Mouse (Mus musculus) neutrophil, adult 83 days (primary cell): Measurements from ENCODE around the gene Cst6. TPM values are rescaled to one million over a fixed set of nuclear protein-coding genes. Genes with fewer than 3 reads are reported as not detected.

Source experiments
- total RNA-seq, 2 experiments: library from RNA; stranded (reverse); gene quantifications; one replicate each; pipeline ENCODE4 v1.2.4; 2023

Gene Cst6
- not detected for total RNA-seq

DNA sequence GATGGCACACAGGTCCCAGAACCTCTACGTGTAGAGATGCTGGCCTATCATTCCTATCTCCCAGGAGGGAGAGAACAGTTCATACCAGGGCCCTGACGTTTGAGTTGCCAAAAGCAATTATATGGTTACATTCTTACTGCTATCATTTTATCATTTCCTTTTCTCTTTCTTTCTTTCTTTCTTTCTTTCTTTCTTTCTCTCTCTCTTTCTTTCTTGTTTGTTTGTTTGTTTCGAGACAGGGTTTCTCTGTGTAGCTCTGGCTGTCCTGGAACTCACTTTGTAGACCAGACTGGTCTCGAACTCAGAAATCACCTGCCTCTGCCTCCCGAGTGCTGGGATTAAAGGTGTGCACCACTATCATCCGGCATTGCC lies at the start of gene Cst6:
Cst6 (minus strand) TSS at position 73 of the 372 bp plus-strand sequence.

DNA sequence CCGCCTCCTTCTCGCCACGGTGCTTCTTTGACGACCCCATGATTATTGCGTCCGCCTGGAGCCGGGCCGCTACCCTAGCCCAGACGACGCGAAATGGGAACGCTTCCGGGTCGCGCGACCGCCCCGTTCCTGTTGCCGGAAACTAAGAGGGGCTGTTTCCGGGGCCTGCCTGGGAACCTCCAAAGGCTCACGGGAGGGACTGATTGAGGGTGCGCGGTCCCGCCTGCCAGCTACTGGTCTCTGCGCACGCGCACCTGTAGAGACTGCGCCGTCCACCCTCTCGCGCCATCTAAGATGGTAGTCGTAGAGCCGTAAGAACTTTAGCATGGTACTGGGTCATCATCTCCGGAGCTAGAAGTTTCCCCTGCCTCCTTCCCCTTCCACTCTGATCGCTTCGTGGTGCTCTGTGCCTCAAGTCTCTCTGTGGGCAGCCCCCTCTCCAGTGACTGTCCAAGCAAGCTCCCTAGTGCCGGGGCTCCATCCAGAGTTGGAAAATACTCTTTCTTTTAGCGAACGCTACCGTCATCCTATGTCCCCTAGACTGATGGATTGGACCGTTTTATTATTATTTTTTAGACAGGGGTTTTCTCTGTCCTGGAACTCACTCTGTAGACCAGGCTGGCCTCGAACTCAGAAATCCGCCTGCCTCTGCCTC lies 39.3 kb upstream of the Cst6 start, which contains the start of gene Sart1:
Sart1 (minus strand) TSS at position 116 of the 655 bp plus-strand sequence.

DNA sequence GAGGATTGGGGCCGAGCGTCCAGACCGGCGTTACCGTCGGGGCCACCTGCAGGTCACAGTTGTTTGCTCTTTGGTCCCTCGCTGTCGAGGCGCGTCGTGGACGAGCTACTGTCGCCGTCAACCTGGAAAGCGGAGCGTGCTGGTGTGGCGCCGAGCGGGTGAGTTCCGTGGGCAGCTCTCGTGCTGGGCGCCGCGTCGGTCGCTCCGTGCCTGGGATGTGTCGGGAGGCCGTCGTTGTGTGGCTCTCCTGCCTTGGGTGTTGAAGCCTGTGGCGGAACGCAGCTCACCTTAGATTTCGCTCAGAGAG lies 17.6 kb upstream of the Cst6 start, which contains the start of gene Banf1:
Banf1 (minus strand) TSS at position 116 of the 307 bp plus-strand sequence.

DNA sequence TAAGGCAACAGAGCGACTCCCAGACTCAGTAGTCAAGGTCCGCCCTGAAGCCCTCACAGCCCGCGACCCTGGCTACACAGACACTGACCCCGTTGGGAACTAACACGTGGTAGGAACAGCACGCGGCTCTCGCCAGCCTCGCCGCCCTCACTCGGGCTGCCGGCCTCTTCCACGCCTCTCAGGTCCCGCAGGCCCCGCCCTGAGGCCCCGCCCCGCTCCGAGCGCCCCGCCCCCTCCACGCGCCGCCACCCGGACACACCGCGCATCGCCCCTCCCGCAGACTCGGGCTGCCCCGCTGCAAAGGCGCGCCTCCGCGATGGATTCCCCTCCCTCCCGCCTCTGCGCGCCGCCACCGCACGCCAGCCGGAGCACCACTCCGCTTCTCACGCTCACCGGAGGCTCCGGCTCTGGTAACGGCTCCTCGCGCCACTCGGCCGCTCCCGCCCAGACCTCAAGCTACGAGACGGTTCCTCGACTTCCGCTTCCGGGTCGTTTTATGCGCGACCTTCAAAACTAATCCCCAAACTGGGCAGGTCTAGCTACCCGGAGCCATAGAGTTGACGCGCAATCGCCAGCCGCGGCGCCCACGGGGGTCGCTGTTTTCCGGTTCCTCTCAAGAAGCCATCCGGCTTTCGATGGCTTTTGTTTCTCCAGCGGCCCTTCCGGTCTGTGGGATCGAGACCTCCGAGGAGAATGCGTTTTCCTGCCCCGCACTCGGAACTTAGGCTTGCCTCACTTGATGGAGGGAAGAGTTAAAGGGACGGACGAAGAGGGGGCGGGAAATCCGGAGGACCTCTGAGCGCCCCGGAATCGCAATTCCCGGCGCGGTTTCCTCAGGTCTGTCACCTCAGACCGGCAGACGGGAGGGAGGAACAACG lies 17.0 kb upstream of the Cst6 start, which contains the start of gene Eif1ad:
Eif1ad (plus strand) TSS at position 567 of the 878 bp plus-strand sequence.

DNA sequence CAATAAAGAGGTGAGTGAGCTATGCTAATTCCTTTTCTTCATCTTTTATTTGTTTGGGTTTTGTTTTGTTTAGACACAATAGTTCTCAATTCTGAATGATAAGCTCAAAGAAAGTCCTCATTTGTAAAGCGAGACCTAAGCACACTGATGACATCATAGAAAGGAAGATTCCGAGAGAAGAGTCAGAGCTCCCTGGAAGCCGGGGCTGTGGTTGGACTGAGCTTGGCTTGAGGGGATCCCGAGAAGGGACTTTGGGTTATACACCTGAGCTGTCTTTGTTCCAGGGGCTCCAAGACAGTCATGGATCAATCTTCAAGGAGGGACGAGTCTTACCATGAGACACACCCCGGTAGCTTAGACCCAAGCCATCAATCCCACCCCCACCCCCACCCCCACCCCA lies 13.9 kb downstream of the Cst6 start, which contains the start of gene Catsper1:
Catsper1 (plus strand) TSS at position 301 of the 400 bp plus-strand sequence.

DNA sequence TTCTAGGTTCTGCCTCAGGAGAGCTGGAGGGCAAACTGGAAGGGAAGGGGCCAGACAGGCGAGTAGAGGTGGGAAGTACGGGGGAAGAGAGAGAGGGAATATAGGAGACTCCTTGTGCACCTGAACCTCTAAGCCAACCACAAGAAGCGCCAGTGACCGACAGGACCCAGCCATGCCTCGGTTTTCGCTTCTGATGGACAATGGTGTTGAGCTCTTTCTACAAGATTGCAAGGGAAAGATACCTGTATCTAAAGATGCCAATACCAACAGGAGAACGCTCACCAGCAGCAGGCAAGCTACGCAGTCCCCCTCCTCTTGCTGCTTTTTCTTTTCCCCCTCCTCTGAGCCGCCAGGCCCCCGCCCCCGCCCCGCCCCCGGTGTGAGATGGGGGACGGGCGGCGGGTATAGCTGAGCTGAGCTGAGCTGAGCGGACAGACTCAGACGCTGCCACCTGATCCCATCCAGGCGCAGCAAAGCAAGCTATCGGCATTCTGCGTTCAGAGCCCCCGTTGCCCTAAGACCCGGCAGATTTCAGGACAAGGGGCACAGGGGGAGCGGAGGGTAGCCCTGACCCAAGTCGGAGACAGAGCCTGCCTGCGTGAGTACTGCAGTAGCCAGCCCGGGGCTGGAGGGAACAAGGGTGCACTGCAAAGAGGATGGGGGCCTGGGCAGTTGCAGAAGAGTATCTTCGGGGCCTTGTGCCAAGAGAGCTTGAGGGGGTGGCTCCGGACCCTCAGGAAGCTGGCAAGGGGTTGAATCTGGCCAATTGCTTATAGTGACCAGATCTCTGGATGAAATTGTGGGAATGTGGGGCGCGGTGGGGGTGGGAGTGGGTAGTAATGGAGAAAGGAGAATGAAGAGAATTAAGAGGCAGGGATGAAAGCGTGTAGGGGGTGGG lies 51.2 kb downstream of the Cst6 start, which contains the start of gene Gal3st3:
Gal3st3 (plus strand) TSS at position 429 of the 898 bp plus-strand sequence.

DNA sequence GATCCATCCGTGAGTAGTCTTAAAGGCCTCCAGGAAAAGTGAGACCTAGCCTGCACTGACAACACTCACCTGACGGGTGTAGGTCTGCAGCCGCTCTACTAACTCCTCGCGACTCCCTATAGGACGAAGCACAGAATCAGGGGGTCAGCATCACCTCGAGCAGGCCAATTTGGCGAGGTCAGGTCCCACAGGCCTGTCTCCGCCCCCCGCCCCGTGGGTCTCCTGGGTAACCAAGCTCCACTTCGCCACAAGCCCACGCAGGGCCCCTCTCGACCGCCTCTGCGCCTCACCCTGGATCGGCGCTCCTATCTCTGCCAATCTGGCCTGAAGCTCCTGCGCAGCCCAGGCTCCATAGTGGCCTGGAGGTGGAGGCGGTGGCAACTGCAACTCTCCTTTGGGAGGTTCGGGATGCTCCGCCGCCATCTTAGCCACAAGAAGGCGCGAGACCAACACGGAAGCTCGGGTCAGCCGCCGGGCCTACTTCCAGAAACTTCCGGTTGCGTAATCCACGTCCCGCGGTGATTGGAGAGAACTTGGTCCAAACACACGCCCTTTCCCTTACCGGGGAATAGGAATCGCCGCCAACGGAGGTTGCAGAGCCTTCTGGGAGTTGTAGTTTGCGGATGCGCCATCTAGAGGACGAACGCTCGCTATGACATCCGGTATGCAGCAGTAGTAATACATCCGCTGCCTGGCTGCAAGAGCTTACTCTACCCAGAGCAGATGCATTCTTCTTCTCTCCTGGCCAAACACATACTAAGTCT lies 54.2 kb downstream of the Cst6 start, which contains the start of gene Sf3b2:
Sf3b2 (minus strand) TSS at position 484 of the 764 bp plus-strand sequence.

Other genes with a start within 250 kb of the Cst6 start
- gene Rab1b, start 242.5 kb downstream of the Cst6 start, total RNA-seq: 100 to 1,000 TPM; 129 to 130 TPM
- gene Klc2, start 231.0 kb downstream of the Cst6 start, total RNA-seq: 10 to 100 TPM; 10.2 to 11.9 TPM
- 100 to 1,000 TPM in 1 of 2 experiments, 10 to 100 TPM in 1; 91.2 to 101 TPM for gene Pacs1, start 76.5 kb downstream of the Cst6 start, total RNA-seq
- 100 to 1,000 TPM; 203 to 204 TPM for gene Sf3b2, start 54.1 kb downstream of the Cst6 start, total RNA-seq
- not detected for gene Gal3st3, start 51.2 kb downstream of the Cst6 start, total RNA-seq
- gene Catsper1, start 13.8 kb downstream of the Cst6 start, total RNA-seq: not detected
- 10 to 100 TPM; 20.3 to 20.6 TPM for gene Eif1ad, start 17.2 kb upstream of the Cst6 start, total RNA-seq
- gene Banf1, start 17.6 kb upstream of the Cst6 start, total RNA-seq: 10 to 100 TPM; 77.5 to 94.0 TPM
- 10 to 100 TPM; 89.1 to 96.6 TPM for gene Sart1, start 39.1 kb upstream of the Cst6 start, total RNA-seq
- not detected for gene Tsga10ip, start 53.0 kb upstream of the Cst6 start, total RNA-seq
- gene Drap1, start 75.4 kb upstream of the Cst6 start, total RNA-seq: 100 to 1,000 TPM; 104 to 121 TPM
- 10 to 100 TPM; 36.4 to 36.5 TPM for gene AI837181, start 75.6 kb upstream of the Cst6 start, total RNA-seq
- 10 to 100 TPM; 37.1 to 40.2 TPM for gene Fosl1, start 98.0 kb upstream of the Cst6 start, total RNA-seq
- 1 to 10 TPM; 1.6 TPM for gene Ccdc85b, start 108.3 kb upstream of the Cst6 start, total RNA-seq
- gene Fibp, start 111.0 kb upstream of the Cst6 start, total RNA-seq: 10 to 100 TPM; 47.8 to 53.1 TPM
- not detected for gene Ctsw, start 118.9 kb upstream of the Cst6 start, total RNA-seq
- gene Efemp2, start 124.4 kb upstream of the Cst6 start, total RNA-seq: 1 to 10 TPM in 1 of 2 experiments, under 1 TPM in 1; 0.53 to 1.8 TPM
- gene Mus81, start 138.8 kb upstream of the Cst6 start, total RNA-seq: 10 to 100 TPM; 17.1 to 18.7 TPM
- gene Cfl1, start 140.9 kb upstream of the Cst6 start, total RNA-seq: 1,000 to 10,000 TPM; 1,642 to 1,678 TPM
- gene 1700020D05Rik, start 154.2 kb upstream of the Cst6 start, total RNA-seq: 1 to 10 TPM; 1.2 to 1.4 TPM
- gene Snx32, start 161.0 kb upstream of the Cst6 start, total RNA-seq: 1 to 10 TPM; 6.2 to 6.6 TPM
- under 1 TPM in 1 of 2 experiments, not detected in 1; 0.18 TPM for gene Ovol1, start 211.1 kb upstream of the Cst6 start, total RNA-seq
- 10 to 100 TPM; 72.1 to 79.9 TPM for gene Ap5b1, start 218.5 kb upstream of the Cst6 start, total RNA-seq